Mouse (Mus musculus) spleen, adult 12 weeks (tissue): ENCODE measurements around the gene C1s2.
"Not testable (repeated sequence)": the region's sequence is repeated elsewhere in the genome, so short reads cannot be mapped to it uniquely, and the experiment has no call there.

ENCODE experiments used
- DNase-seq: peaks from one replicate; pipeline ENCODE4 v3.0.0; 2022; ENCODE audit warnings: low spot score

Gene C1s2

GRCm38 (mm10) chr6:124636858-124637460 is 1.1 kb upstream of the C1s2 start:
- DNase-seq, result not testable (repeated sequence)

GRCm38 (mm10) chr6:124630763-124631162 is 5.1 kb downstream of the C1s2 start:
- no peak for DNase-seq

- not testable (repeated sequence) for DNase-seq
Measured at GRCm38 (mm10) chr6:124626184-124626583, 9.7 kb downstream of the C1s2 start.

- no peak for DNase-seq
Measured at GRCm38 (mm10) chr6:124625612-124626011, 10.3 kb downstream of the C1s2 start.

GRCm38 (mm10) chr6:124602031-124602430 is 33.9 kb downstream of the C1s2 start:
- DNase-seq, result no peak

- no peak for DNase-seq
Measured at GRCm38 (mm10) chr6:124593121-124593520, 42.8 kb downstream of the C1s2 start.

- no peak for DNase-seq
Measured at GRCm38 (mm10) chr6:124592186-124592700, 43.6 kb downstream of the C1s2 start.

GRCm38 (mm10) chr6:124588771-124589170 is 47.1 kb downstream of the C1s2 start:
- DNase-seq, result no peak

GRCm38 (mm10) chr6:124586266-124586665 is 49.6 kb downstream of the C1s2 start:
- DNase-seq, result no peak

GRCm38 (mm10) chr6:124585761-124586160 is 50.1 kb downstream of the C1s2 start:
- DNase-seq, result no peak

GRCm38 (mm10) chr6:124584935-124585334 is 51.0 kb downstream of the C1s2 start:
- no peak for DNase-seq

- no peak for DNase-seq
Measured at GRCm38 (mm10) chr6:124582231-124582630, 53.7 kb downstream of the C1s2 start.

- DNase-seq, result not testable (repeated sequence)
Measured at GRCm38 (mm10) chr6:124580155-124580554, 55.7 kb downstream of the C1s2 start.

GRCm38 (mm10) chr6:124575155-124575678 is 60.7 kb downstream of the C1s2 start:
- DNase-seq, result not testable (repeated sequence)
